Mouse (Mus musculus) midbrain, embryonic 14.5 days (tissue): ENCODE measurements at regions not wholly inside any gene's neighbourhood (a gene's known extent, or its start where the extent isn't known, plus 50 kb on each side); places are given as distances from the start of the nearest gene placed in this dataset.

Experiments used
- ATAC-seq: fragments of 200-750 bp; cut with Nextera tagmentation; 2 replicates; pipeline ENCODE4 v1.8.0; 2017; ENCODE audit warnings: moderate number of reproducible peaks, moderate library complexity; ENCODE audit not compliant: low FRiP score, low TSS enrichment
- DNase-seq: peaks from one replicate; pipeline ENCODE4 v3.0.0-alpha.2; 2015
- H3K27ac ChIP-seq: fragments of 300-500 bp; sonication (generic); replicated peaks from 2 replicates; pipeline ENCODE4 v1.5.1; 2014; ENCODE audit warnings: mild to moderate bottlenecking, low read depth, low read length, moderate library complexity
- H3K27me3 ChIP-seq: fragments of 300-500 bp; sonication (generic); 2 replicates; pipeline ENCODE4 v1.6.1; 2014; ENCODE audit warnings: low read length, control low read depth, mixed read lengths; ENCODE audit not compliant: control insufficient read depth, insufficient read depth
- H3K36me3 ChIP-seq: fragments of 300-500 bp; sonication (generic); 2 replicates; pipeline ENCODE4 v1.6.1; 2014; ENCODE audit warnings: low read length, control low read depth; ENCODE audit not compliant: control insufficient read depth, insufficient read depth
- H3K4me1 ChIP-seq: fragments of 300-500 bp; sonication (generic); 2 replicates; pipeline ENCODE4 v1.6.1; 2014; ENCODE audit warnings: mild to moderate bottlenecking, antibody characterized with exemption, low read length, control low read depth; ENCODE audit not compliant: control insufficient read depth, insufficient read depth
- H3K4me2 ChIP-seq: fragments of 300-500 bp; sonication (generic); 2 replicates; pipeline ENCODE4 v1.6.1; 2014; ENCODE audit warnings: mild to moderate bottlenecking, low read length, moderate library complexity
- H3K4me3 ChIP-seq: fragments of 300-500 bp; sonication (generic); replicated peaks from 2 replicates; pipeline ENCODE4 v1.5.1; 2014; ENCODE audit warnings: low read depth, low read length
- H3K9ac ChIP-seq: fragments of 300-500 bp; sonication (generic); replicated peaks from 2 replicates; pipeline ENCODE4 v1.6.1; 2014; ENCODE audit warnings: mild to moderate bottlenecking, low read length, moderate library complexity
- H3K9me3 ChIP-seq: fragments of 300-500 bp; sonication (generic); 2 replicates; pipeline ENCODE4 v1.6.1; 2016; ENCODE audit warnings: low read length, control low read depth, mixed read lengths; ENCODE audit not compliant: control insufficient read depth
- WGBS: fragments of 180-500 bp; shearing (Covaris S2); extraction: QIAGEN DNeasy Blood & Tissue Kit; methylation state at CpG from one replicate; pipeline ENCODE4 v1.1.7; 2014; 5-methylcytosine and 5-hydroxymethylcytosine counted together

DNA sequence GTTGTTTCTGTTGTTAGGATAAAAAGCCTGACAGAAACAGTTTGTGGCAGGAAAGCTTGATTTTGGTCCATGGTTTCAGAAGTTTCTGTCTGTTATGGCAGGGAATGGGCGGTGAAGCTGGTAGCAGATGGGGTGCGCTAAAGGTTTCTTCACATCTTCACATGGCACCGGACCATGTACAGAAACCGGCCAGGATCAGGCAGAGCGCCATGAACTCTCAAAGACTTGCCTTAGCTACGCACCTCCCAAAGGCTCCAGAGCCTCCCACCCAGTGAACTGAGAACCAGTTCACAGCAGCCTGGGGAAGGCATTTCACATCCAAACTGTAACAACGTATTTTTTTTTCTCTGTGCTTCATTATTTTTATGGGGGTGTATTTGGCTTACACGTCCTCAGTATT is 86.2 kb upstream of the Rcn1 start:
- no peaks in the 10 kb centered on the region for H3K4me1 ChIP-seq
- no peak overlapping the region for H3K4me3 ChIP-seq
- H3K9me3 ChIP-seq, result no peaks in the 10 kb centered on the region
- no peak overlapping the region for H3K4me2 ChIP-seq
- no peaks in the 10 kb centered on the region for H3K27me3 ChIP-seq
- 89% methylated on average over 8 of the region's 8 CpGs for WGBS
- DNase-seq (no peak), ATAC-seq (no peak)
- no peak overlapping the region for H3K27ac ChIP-seq
- no peaks in the 10 kb centered on the region for H3K36me3 ChIP-seq
- no peak overlapping the region for H3K9ac ChIP-seq

DNA sequence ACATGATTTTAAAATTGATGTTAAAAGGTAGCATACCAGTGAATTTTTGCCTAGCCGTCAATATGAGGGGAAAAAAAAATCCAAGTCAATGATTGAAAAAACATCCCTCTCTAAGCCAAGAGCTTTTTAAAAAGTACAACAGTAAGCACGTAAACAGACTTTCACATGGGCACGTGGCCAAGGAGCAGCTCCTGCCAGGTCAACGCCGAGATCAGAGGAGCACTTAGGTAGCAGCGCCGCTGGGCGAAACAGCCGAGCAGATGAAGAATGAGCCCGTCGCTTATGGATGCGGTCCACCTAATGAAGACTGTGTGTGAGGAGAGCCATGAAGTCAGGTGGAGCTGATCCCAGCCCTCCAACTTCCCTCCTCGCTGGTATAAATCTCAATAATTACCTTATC is 96.7 kb upstream of the Rcn1 start:
- WGBS, result 89% methylated on average over 13 of the region's 13 CpGs
- Histone ChIP-seq H3K4me1 (no peaks in the 10 kb centered on the region), H3K9me3 (no peaks in the 10 kb centered on the region), H3K9ac (no peak overlapping the region), H3K27ac (no peak overlapping the region), H3K4me2 (no peak overlapping the region), H3K27me3 (no peaks in the 10 kb centered on the region), H3K36me3 (no peaks in the 10 kb centered on the region), H3K4me3 (no peak overlapping the region)
- ATAC-seq (no peak), DNase-seq (no peak)

DNA sequence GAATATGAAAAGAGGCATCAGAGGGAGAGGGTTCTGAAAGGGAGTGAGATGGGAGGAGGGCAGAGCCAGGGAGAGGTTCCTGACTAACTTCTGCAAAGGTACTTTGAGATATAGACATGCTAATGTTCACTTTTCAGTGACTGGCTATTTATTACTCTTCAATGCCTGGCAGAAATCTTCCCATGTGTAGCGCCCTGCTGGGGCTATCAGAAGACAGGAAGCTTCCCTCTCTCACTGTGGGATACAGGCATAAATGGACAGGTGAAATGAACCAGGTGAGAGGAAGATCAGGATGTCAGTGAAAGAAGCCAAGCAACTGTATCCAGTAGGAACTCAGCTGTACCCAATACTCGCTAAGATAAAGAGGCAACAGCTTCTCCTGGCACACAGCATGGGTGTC is 105.1 kb upstream of the Rcn1 start:
- Histone ChIP-seq H3K4me1 (no peaks in the 10 kb centered on the region), H3K4me2 (no peak overlapping the region), H3K27me3 (no peaks in the 10 kb centered on the region), H3K9ac (no peak overlapping the region), H3K36me3 (no peaks in the 10 kb centered on the region), H3K9me3 (no peaks in the 10 kb centered on the region), H3K27ac (no peak overlapping the region), H3K4me3 (no peak overlapping the region)
- ATAC-seq (no peak), DNase-seq (no peak)
- 66% methylated on average over 2 of the region's 2 CpGs for WGBS

- 95% methylated on average over 4 of the region's 4 CpGs for WGBS
- Histone ChIP-seq H3K4me1 (no peaks in the 10 kb centered on the region), H3K9me3 (no peaks in the 10 kb centered on the region), H3K4me2 (no peak overlapping the region), H3K9ac (no peak overlapping the region), H3K27ac (no peak overlapping the region), H3K4me3 (no peak overlapping the region), H3K36me3 (no peaks in the 10 kb centered on the region), H3K27me3 (no peaks in the 10 kb centered on the region)
- DNase-seq (no peak), ATAC-seq (no peak)
These were observed 106.4 kb upstream of the Rcn1 start for GRCm38 (mm10) chr2:105505554-105505953.

DNA sequence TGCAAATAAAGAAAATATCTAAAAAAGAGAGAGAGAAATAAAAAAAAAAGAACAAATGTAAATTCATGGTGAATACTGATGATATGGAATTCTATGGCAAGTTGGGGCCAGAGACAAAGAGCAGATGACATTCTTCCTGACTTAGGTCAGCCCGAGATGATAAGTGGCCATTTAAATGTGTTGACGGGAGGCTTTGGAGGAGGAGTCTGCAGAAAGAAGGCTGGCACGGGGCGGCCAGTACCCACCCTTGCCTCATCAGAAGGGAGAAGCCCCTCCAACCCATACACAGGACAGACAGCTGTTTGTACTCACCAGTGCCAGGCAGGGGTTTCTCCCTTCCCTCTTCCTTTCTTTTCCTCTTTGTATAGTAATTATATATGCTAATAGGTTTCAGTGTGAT is 108.0 kb upstream of the Rcn1 start:
- DNase-seq, result no peak
- Histone ChIP-seq H3K36me3 (no peaks in the 10 kb centered on the region), H3K27me3 (no peaks in the 10 kb centered on the region), H3K9me3 (no peaks in the 10 kb centered on the region), H3K9ac (no peak overlapping the region), H3K4me2 (no peak overlapping the region), H3K27ac (no peak overlapping the region), H3K4me3 (no peak overlapping the region), H3K4me1 (no peaks in the 10 kb centered on the region)
- no peak for ATAC-seq
- 75% methylated on average over 4 of the region's 4 CpGs for WGBS

GRCm38 (mm10) chr2:105510816-105511215 is 111.7 kb upstream of the Rcn1 start:
- 86% methylated on average over 4 of the region's 4 CpGs for WGBS

GRCm38 (mm10) chr2:105511690-105512089 is 112.6 kb upstream of the Rcn1 start:
- Histone ChIP-seq H3K4me1 (peaks cover 14% of the 10 kb centered on the region; the same call in 1 of the 2 replicates), H3K9ac (no peak overlapping the region), H3K4me2 (no peak overlapping the region), H3K9me3 (no peaks in the 10 kb centered on the region), H3K27me3 (no peaks in the 10 kb centered on the region), H3K36me3 (no peaks in the 10 kb centered on the region), H3K4me3 (no peak overlapping the region), H3K27ac (no peak overlapping the region)
- DNase-seq (peak; percentile 49), ATAC-seq (peak; percentile 44; the same call in 1 of the 2 replicates)
- WGBS, result 40% methylated on average over 4 of the region's 4 CpGs

More at GRCm38 (mm10) chr2:105510816-105511215, 111.7 kb upstream of the Rcn1 start:
- H3K4me2 ChIP-seq, result no peak overlapping the region
- H3K36me3 ChIP-seq, result no peaks in the 10 kb centered on the region
- no peaks in the 10 kb centered on the region for H3K9me3 ChIP-seq
- no peak for DNase-seq
- no peak overlapping the region for H3K4me3 ChIP-seq
- no peak overlapping the region for H3K9ac ChIP-seq
- H3K4me1 ChIP-seq, result peaks cover 8% of the 10 kb centered on the region; the same call in 1 of the 2 replicates
- H3K27ac ChIP-seq, result no peak overlapping the region
- no peaks in the 10 kb centered on the region for H3K27me3 ChIP-seq
- ATAC-seq, result no peak

DNA sequence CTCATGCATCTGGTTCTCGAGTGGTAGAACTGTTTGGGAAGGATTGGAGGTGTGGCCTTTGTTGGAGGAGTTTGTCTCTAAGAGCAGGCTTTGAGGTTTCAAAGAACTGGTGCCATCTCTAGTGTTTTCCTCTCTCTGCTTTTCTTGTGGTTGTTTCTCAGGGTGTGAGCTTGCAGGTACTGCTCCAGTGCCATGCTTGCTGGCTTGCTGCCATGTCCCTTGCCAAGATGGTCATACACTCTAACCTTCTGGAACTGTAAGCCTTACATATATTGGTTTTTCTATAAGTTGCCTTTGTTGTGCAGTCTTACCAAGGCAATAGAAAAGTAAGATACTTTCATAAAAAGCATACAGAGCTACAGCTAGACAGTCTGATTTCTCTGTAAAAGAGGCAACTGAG is 115.1 kb upstream of the Rcn1 start:
- H3K27ac ChIP-seq, result no peak overlapping the region
- H3K9me3 ChIP-seq, result no peaks in the 10 kb centered on the region
- DNase-seq (no peak), ATAC-seq (no peak)
- no peak overlapping the region for H3K4me3 ChIP-seq
- WGBS, result 88% methylated on average over 1 of the region's 1 CpGs
- H3K36me3 ChIP-seq, result no peaks in the 10 kb centered on the region
- peaks cover 18% of the 10 kb centered on the region; the same call in 1 of the 2 replicates for H3K4me1 ChIP-seq
- H3K27me3 ChIP-seq, result no peaks in the 10 kb centered on the region
- no peak overlapping the region for H3K4me2 ChIP-seq
- H3K9ac ChIP-seq, result no peak overlapping the region

- H3K9ac ChIP-seq, result no peak overlapping the region
These were observed 115.8 kb upstream of the Rcn1 start for GRCm38 (mm10) chr2:105514881-105515280.

More at GRCm38 (mm10) chr2:105514881-105515280, 115.8 kb upstream of the Rcn1 start:
- DNase-seq (peak; percentile 55), ATAC-seq (no peak)
- Histone ChIP-seq H3K36me3 (no peaks in the 10 kb centered on the region), H3K27me3 (no peaks in the 10 kb centered on the region; the same call in 1 of the 2 replicates), H3K27ac (no peak overlapping the region), H3K4me3 (no peak overlapping the region), H3K4me1 (peaks cover 18% of the 10 kb centered on the region; the same call in 1 of the 2 replicates), H3K9me3 (no peaks in the 10 kb centered on the region), H3K4me2 (no peak overlapping the region)
- 31% methylated on average over 3 of the region's 3 CpGs for WGBS
